Mouse (Mus musculus): ENCODE measurements at regions not wholly inside any gene's neighbourhood (a gene's known extent, or its start where the extent isn't known, plus 50 kb on each side); places are given as distances from the start of the nearest gene placed in this dataset.

GRCm38 (mm10) chr6:98754487-98754886 lies 411.9 kb upstream of the Gm765 start:
- no peak for DNase-seq (ENCODE audit: low read depth)

- DNase-seq (ENCODE audit: low read depth), result no peak
Observed at GRCm38 (mm10) chr6:98748618-98749017, 406.1 kb upstream of the Gm765 start.

GRCm38 (mm10) chr6:98746976-98747375 lies 404.4 kb upstream of the Gm765 start:
- DNase-seq (ENCODE audit: low read depth), result no peak

GRCm38 (mm10) chr6:98740447-98740846 lies 397.9 kb upstream of the Gm765 start:
- DNase-seq (ENCODE audit: low read depth), result no peak

- DNase-seq (ENCODE audit: low read depth), result no peak
Observed at GRCm38 (mm10) chr6:98731010-98731530, 388.5 kb upstream of the Gm765 start.

GRCm38 (mm10) chr6:98726605-98727144 lies 384.1 kb upstream of the Gm765 start:
- no peak for DNase-seq (ENCODE audit: low read depth)

GRCm38 (mm10) chr6:98704887-98705622 lies 362.5 kb upstream of the Gm765 start:
- DNase-seq (ENCODE audit: low read depth), result no peak

- DNase-seq (ENCODE audit: low read depth), result no peak
Observed at GRCm38 (mm10) chr6:98697571-98697970, 355.0 kb upstream of the Gm765 start.

GRCm38 (mm10) chr6:98693411-98693810 lies 350.9 kb upstream of the Gm765 start:
- no peak for DNase-seq (ENCODE audit: low read depth)

- no peak for DNase-seq (ENCODE audit: low read depth)
Observed at GRCm38 (mm10) chr6:98690133-98690532, 347.6 kb upstream of the Gm765 start.

- DNase-seq (ENCODE audit: low read depth), result no peak
Observed at GRCm38 (mm10) chr6:98689395-98689794, 346.8 kb upstream of the Gm765 start.

- DNase-seq (ENCODE audit: low read depth), result no peak
Observed at GRCm38 (mm10) chr6:98688624-98689023, 346.1 kb upstream of the Gm765 start.

GRCm38 (mm10) chr6:98666388-98666989 lies 323.9 kb upstream of the Gm765 start:
- DNase-seq (ENCODE audit: low read depth), result no peak

- no peak for DNase-seq (ENCODE audit: low read depth)
Observed at GRCm38 (mm10) chr6:98651827-98652226, 309.3 kb upstream of the Gm765 start.

GRCm38 (mm10) chr6:98651315-98651714 lies 308.8 kb upstream of the Gm765 start:
- no peak for DNase-seq (ENCODE audit: low read depth)

GRCm38 (mm10) chr6:98640316-98640715 lies 297.8 kb upstream of the Gm765 start:
- DNase-seq (ENCODE audit: low read depth), result no peak

- no peak for DNase-seq (ENCODE audit: low read depth)
Observed at GRCm38 (mm10) chr6:98635816-98636215, 293.3 kb upstream of the Gm765 start.

- DNase-seq (ENCODE audit: low read depth), result peak; percentile 53
Observed at GRCm38 (mm10) chr6:98632278-98633063, 289.9 kb upstream of the Gm765 start.

GRCm38 (mm10) chr6:98631269-98631668 lies 288.7 kb upstream of the Gm765 start:
- no peak for DNase-seq (ENCODE audit: low read depth)

GRCm38 (mm10) chr6:98629646-98630045 lies 287.1 kb upstream of the Gm765 start:
- peak; percentile 46 for DNase-seq (ENCODE audit: low read depth)

- DNase-seq (ENCODE audit: low read depth), result no peak
Observed at GRCm38 (mm10) chr6:98626435-98626834, 283.9 kb upstream of the Gm765 start.

GRCm38 (mm10) chr6:98620886-98621285 lies 278.3 kb upstream of the Gm765 start:
- no peak for DNase-seq (ENCODE audit: low read depth)
